Mouse (Mus musculus) heart, adult 18-20 months (tissue): Measurements from ENCODE around the gene Sipa1l2. TPM values are rescaled to one million over a fixed set of nuclear protein-coding genes. Genes with fewer than 3 reads are reported as not detected.
"Not testable (repeated sequence)": the region's sequence is repeated elsewhere in the genome, so short reads cannot be mapped to it uniquely, and the experiment has no call there.

Source experiments
- DNase-seq, 2 experiments: peaks; one replicate each; pipeline ENCODE4 v3.0.0; 2021 to 2022; ENCODE audit warnings: mixed read lengths in 1 of 2
- total RNA-seq, 2 experiments: library from RNA; stranded (reverse); gene quantifications; 2 replicates each; pipeline ENCODE4 v1.2.3; 2021

Gene Sipa1l2
- total RNA-seq, 2 experiments from 2014 or later = 37.9 to 42.2 TPM

- peak; percentile 47 to 54 for DNase-seq
These were observed 30.3 kb downstream of the Sipa1l2 start for GRCm38 (mm10) chr8:125539056-125540013.

GRCm38 (mm10) chr8:125538265-125538664 lies 31.3 kb downstream of the Sipa1l2 start:
- no peak for DNase-seq

GRCm38 (mm10) chr8:125533709-125534108 lies 35.9 kb downstream of the Sipa1l2 start:
- DNase-seq = peak; percentile 56 to 71

GRCm38 (mm10) chr8:125532953-125533352 lies 36.7 kb downstream of the Sipa1l2 start:
- peak in 1 of 2 experiments; percentile 48 for DNase-seq

- DNase-seq = no peak
These were observed 37.4 kb downstream of the Sipa1l2 start for GRCm38 (mm10) chr8:125532177-125532576.

- no peak for DNase-seq
These were observed 38.0 kb downstream of the Sipa1l2 start for GRCm38 (mm10) chr8:125531640-125532039.

GRCm38 (mm10) chr8:125531088-125531438 lies 38.5 kb downstream of the Sipa1l2 start:
- no peak for DNase-seq

- no peak for DNase-seq
These were observed 39.2 kb downstream of the Sipa1l2 start for GRCm38 (mm10) chr8:125530187-125531087.

- DNase-seq = no peak
These were observed 40.6 kb downstream of the Sipa1l2 start for GRCm38 (mm10) chr8:125529019-125529418.

GRCm38 (mm10) chr8:125527941-125528340 lies 41.7 kb downstream of the Sipa1l2 start:
- peak in 1 of 2 experiments; percentile 59 for DNase-seq

GRCm38 (mm10) chr8:125526999-125527398 lies 42.6 kb downstream of the Sipa1l2 start:
- DNase-seq = no peak

GRCm38 (mm10) chr8:125526582-125526981 lies 43.0 kb downstream of the Sipa1l2 start:
- no peak for DNase-seq

GRCm38 (mm10) chr8:125524479-125524878 lies 45.1 kb downstream of the Sipa1l2 start:
- DNase-seq = no peak

- no peak for DNase-seq
These were observed 46.4 kb downstream of the Sipa1l2 start for GRCm38 (mm10) chr8:125523213-125523612.

GRCm38 (mm10) chr8:125522151-125522550 lies 47.5 kb downstream of the Sipa1l2 start:
- DNase-seq = no peak

- no peak for DNase-seq
These were observed 48.5 kb downstream of the Sipa1l2 start for GRCm38 (mm10) chr8:125521087-125521486.

GRCm38 (mm10) chr8:125520308-125520707 lies 49.3 kb downstream of the Sipa1l2 start:
- DNase-seq = not testable (repeated sequence)

GRCm38 (mm10) chr8:125518951-125519350 lies 50.7 kb downstream of the Sipa1l2 start:
- no peak for DNase-seq

- peak in 1 of 2 experiments; percentile 79 for DNase-seq
These were observed 51.3 kb downstream of the Sipa1l2 start for GRCm38 (mm10) chr8:125518301-125518700.

- no peak for DNase-seq
These were observed 52.2 kb downstream of the Sipa1l2 start for GRCm38 (mm10) chr8:125517397-125517796.

- no peak for DNase-seq
These were observed 53.3 kb downstream of the Sipa1l2 start for GRCm38 (mm10) chr8:125516115-125516905.

GRCm38 (mm10) chr8:125515665-125516064 lies 53.9 kb downstream of the Sipa1l2 start:
- DNase-seq = no peak
